Mouse (Mus musculus) A20 (cell line): ENCODE measurements around the gene Ptrh2.
A peak's percentile ranks its signal among the peaks of the same experiment; 100 is the strongest.

Experiments used
- DNase-seq: peaks from one replicate; pipeline ENCODE4 v3.0.0-alpha.2; 2011; ENCODE audit warnings: low read depth, low spot score

The Ptrh2 gene

GRCm38 (mm10) chr11:86668169-86668568 lies 15.6 kb upstream of the Ptrh2 start:
- DNase-seq = no peak

GRCm38 (mm10) chr11:86671041-86671675 lies 12.6 kb upstream of the Ptrh2 start:
- no peak for DNase-seq

GRCm38 (mm10) chr11:86672772-86673171 lies 11.0 kb upstream of the Ptrh2 start:
- DNase-seq = no peak

DNA sequence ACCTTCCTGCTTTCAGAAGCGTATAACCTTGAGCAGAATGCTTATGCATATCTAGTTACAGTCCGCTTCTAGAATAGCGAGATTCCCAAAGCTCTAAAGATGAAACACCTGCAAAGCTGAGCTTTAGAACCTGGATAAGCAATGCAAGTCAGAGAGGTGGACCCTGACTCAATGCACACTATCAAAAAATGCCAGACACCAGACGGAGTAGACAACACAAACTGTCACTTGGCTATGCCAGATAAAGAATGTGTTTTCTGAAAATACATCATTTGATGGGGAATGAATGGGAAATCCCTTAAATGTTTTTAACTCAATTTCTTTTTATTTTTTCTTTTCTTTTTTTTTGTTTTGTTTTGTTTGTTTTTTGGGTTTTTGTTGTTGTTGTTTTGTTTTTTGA lies 8.3 kb upstream of the Ptrh2 start:
- no peak for DNase-seq

GRCm38 (mm10) chr11:86678957-86679356 lies 4.8 kb upstream of the Ptrh2 start:
- DNase-seq = no peak

DNA sequence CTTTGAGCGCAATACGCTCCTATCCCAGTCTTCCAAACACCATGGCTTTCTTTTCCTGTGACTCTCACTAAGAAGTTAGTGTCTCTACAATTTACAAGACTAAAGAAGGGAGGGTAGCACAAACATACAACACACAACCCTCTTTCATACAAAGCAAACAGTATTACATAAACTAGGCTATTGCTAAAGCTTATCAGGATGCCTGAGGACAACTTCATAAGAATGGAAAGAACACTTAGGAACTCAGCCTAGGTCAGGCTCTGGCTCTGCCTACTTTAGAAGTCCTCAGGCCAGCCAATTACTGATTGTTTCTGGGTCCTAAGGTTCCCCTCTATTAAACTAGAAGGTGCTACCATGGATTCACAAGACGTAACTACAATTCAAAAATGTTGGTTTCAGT lies 3.1 kb upstream of the Ptrh2 start:
- no peak for DNase-seq

- no peak for DNase-seq
Observed at GRCm38 (mm10) chr11:86681423-86681822, 2.4 kb upstream of the Ptrh2 start.

DNA sequence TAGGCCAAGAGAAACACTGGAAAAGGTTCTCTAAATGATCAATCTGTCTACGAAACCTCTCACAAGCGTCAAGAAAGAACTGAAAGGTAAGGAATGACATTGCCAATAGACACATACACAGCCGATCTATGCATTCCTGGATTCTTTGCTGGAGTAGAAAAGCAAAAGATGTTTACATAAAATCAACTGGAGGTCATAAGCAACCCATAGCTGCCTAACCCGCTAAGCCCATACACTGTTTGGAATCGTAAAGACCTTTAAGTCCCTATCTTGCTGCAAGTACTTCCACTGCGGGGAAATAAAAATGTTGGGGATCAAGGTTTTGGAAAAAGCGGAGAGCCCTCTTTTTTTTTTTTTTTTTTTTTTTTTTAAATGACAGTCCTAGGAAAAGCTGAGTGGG lies 924 bp upstream of the Ptrh2 start:
- DNase-seq = no peak

- DNase-seq = no peak
Observed at GRCm38 (mm10) chr11:86684126-86685012, 584 bp downstream of the Ptrh2 start.

DNA sequence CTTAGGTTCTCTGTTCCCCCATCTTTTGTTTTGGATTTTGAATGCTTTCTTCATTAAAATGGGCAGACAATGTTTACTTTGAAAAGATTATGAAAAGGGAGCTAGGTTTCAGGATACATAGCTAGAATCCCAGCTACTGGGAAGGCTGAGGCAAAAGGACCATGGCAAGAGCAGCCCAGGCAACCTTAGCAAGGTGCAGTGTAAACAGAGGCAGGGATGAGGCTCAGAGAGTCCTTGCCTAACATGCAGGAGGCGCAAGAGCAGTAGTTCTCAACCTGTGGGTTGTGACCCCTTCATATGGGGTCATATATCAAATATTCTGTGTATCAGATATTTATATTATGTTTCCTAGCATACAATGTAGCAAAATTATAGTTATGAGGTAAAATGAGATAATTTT lies 1.6 kb downstream of the Ptrh2 start:
- no peak for DNase-seq

DNA sequence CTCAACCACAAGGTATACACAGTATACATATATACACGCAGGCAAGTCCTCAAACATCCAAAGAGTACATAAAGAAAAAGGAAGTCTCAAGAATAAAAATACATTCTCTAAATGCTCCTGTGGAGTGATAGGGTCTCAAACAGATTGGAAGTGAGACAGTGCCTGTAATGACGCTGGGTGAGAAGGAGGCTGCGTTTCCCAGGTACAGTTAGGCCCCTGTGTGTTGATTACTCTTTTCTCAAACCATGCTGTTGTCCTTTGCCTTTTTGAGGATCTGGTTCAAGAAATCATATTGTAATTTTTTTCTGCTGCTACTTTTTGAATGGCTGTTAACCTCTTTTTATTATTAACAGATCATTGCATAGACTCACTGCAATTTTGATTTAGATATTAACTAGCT lies 6.6 kb downstream of the Ptrh2 start:
- no peak for DNase-seq

DNA sequence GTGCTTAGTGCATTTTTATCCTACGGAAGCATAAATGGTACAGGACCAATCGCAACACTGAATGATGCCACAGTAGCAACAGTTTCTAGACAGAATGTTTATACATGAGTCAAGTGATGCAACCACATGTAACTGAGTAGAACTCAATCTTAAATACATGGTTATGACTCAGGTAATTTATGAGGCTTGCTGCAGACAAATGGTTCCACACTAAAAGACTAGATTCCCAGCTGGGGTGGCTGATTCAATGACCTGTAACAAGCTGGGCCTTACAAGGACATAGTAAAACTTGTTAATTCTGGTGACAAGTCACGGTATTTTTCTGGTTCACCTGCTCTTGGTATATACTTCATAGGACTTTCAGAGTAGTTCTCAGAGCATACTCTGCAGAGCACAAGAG lies 7.7 kb downstream of the Ptrh2 start:
- no peak for DNase-seq

DNA sequence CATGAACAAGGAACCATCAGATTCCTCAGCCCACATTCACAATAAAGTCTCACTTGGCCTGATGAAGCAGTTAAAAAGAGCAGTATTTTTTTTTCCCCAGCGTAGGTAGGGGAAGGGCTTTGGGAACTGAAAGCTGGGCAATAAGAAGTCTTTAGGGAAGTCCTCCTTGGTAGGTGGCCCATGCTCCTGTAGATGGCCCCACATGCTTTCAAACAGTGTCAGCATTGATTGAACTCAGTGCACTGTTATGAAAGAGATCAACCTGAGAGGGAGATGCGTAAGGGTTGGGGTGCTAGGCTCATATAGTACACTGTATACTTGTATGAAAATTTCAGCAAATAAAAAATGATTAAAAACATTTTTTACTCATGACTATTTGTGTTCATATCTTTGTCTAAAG lies 8.2 kb downstream of the Ptrh2 start:
- peak; percentile 50 for DNase-seq

GRCm38 (mm10) chr11:86692546-86692945 lies 8.8 kb downstream of the Ptrh2 start:
- no peak for DNase-seq

DNA sequence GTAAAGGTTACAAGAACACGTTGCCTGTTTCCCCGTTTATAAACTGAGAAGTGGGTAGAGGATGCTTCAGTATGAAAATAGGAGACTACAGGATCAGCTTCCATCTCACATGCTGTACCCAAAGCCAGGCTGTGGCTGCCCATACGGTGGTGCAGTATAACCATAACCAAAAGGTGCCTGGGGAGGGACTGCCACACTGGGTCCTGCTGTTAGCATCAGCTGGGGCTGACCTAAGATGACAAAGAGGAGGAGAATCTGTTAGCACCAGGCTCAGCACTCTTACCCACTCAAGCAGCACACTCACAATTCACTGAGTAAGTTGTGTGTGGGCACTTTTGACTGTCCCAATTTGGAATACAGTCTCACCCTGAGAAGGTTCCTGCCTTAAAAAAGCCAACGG lies 11.7 kb downstream of the Ptrh2 start:
- no peak for DNase-seq

- DNase-seq = no peak
Observed at GRCm38 (mm10) chr11:86701151-86701550, 17.4 kb downstream of the Ptrh2 start.

GRCm38 (mm10) chr11:86714606-86715005 lies 30.8 kb downstream of the Ptrh2 start:
- DNase-seq = no peak

DNA sequence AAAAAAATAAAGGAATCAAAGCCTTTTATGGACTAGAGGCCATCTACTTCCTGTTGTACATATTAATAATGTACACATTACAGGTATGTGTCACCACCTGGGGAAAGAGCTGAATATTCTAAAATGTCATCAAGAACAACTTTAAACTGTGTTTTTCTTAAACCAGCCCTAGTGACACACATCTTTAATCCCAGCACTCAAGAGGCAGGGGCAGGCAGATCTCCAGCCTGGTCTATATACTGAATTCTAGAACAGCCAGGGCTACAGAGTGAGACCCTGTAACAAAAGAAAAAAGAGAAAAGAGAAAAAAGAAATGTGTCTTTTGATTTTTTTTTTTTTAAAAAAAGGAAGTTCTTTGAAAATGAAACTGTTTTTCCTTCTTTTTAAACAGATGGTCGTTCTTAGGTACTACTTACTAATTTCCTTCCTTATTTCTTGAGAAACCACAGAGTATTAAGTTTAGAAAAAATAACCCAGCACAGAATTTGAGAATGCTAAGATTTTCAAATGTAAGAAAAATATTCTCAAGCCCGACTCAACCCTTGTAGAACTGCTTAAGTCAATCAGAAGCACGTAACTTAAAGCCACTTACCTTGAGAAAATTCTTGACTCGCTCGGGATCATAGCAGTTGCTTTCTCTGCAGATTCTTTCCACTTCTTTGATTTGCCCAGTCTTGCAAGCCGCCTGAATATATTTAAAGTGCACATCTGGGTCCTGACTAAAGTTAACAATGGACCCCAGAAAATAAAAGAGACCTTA lies 33.7 kb downstream of the Ptrh2 start:
- peak; percentile 82 for DNase-seq

DNA sequence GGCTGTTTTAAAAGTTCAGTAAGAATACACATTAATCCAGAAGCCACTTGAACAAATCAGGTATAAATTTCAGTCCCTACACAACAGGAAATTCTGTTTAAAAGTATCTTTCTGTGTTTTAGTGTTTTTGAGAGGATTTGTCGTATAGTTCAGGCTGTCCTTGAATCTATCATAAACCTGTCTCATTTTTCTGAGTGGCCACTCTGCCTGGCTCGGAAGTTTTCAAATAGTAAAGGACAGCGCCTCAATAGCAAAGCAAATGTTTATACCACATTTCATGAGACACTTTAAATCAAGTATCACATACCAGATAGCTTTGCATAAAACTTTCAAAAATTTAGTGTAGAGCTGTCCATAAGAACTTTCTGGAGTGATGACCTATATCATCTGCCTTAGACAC lies 34.6 kb downstream of the Ptrh2 start:
- no peak for DNase-seq

DNA sequence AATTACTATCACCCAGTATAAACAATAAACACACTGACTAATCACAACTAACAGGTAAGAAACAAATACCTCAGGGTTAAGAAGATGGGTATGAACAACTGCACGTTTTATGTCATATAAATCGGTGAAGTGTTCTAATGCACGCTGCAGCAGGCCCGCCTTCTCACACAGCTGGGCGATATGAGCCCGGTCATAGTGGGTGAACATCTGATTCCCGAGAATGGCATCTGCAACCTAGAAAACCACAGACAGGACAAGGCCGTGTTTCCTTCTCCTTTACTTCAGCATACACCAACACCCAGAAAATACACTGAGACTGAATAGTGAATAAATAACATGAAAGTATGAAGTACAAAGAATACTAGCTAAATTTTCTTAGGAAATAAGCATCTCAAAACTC lies 35.6 kb downstream of the Ptrh2 start:
- peak; percentile 65 for DNase-seq

GRCm38 (mm10) chr11:86724004-86724403 lies 40.2 kb downstream of the Ptrh2 start:
- DNase-seq = no peak

DNA sequence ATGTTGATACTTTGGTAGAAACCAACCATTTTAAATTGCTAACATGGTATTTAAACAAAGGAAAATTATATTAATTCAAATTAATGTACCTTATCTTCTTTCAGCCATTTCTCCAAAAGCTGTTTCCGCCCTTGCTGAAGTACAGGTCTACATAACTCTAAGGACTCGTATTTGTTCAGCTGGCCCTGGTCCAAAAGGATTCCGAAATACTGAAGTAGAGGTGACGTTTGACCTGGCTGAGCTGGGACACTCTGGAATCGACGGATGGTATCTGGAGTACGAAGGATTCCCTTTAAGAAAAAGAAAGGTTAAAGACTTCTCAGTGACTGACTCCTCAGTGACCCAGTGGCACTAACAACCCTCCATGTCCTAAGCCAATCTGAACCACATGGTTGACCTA lies 41.2 kb downstream of the Ptrh2 start:
- DNase-seq = no peak

- DNase-seq = no peak
Observed at GRCm38 (mm10) chr11:86725607-86726006, 41.8 kb downstream of the Ptrh2 start.
